Mouse (Mus musculus) common myeloid progenitor, adult 5-6 weeks (primary cell): Measurements from ENCODE around the gene Arhgef28. TPM values are rescaled to one million over a fixed set of nuclear protein-coding genes. Genes with fewer than 3 reads are reported as not detected.

Experiments
- ATAC-seq: replicated peaks from 2 replicates; pipeline ENCODE4 v1.8.0; 2016; ENCODE audit warnings: low read depth, mild to moderate bottlenecking, moderate TSS enrichment, inconsistent platforms; ENCODE audit not compliant: poor library complexity, severe bottlenecking
- total RNA-seq: library from RNA; stranded (forward); fragments of 200-1000, 187-1606 nt; gene quantifications from 2 replicates; pipeline ENCODE4 v1.2.3, GENCODE M21; 2017

Gene Arhgef28
- total RNA-seq, 1 experiment from 2014 or later, result 5.3 TPM

DNA sequence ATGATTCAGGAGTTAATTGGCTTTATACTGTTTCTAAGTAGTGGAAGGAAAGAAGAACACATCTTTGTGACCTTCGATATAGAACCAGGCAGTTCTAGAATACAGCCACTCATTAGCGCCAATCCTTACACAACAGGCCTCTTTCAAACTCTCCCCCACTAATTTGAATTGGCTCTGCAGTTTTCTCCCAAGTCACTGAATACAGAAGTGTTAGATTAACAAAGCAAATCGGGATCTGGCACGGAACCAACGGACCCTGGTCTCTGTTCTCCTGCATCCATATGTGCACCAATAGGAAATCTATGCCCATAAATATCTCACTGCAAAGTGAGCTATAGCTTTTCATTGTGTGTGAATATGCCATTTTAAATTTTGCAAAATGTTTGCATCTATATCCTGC is 20.1 kb downstream of the Arhgef28 start:
- no peak for ATAC-seq

DNA sequence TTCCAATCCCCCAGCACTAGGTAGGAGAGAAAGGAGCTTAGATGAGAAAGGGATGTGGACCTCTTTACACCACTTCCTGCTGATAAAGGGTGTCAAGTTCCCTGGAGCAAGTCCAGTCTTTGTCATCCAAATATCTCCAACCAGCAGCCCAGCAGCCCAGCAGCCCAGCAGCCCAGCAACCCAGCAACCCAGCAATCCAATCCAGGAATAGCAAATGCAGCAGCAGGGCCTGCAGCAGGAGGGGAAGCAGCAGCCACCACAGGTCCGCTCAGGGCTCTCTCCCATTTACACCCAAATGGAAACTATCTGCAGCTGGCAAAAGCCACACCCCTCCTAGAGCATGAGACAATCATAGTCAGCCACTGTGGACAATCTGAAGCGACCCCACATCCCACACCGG is 21.6 kb downstream of the Arhgef28 start:
- peak; percentile 71 for ATAC-seq

DNA sequence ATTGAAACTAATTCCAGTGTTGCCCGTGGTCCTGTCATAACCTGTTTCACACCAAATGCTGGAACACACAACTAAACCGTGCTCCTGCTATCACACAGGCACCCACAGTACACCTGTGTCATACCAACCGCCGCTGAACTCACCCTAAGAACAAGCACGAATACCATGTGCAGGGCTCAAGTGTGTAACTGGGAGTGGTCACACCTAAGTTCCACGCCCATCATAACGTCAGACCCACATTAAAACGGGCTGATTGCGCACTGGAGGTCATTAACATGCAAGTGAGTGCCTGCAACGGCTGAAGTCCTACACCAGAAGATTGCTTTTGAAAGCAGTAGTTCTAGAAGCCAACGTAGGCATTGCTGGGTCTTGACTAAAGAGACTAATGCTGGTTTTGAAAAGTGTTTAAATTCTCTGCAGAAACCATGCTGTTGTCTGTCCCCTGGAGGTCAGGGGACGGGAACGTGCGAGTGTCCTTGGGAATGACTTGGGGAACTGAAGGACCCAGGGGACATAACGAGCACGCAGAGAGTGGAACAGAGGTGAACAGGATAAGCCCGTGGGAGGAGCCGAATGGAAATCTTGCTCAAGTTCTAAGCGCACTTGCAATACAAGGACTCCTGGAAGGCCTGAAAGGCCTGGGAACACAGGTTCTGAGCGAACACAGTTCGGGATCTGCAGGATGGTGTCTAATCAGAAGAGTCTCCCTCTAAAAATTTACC is 22.9 kb downstream of the Arhgef28 start:
- ATAC-seq, result no peak

DNA sequence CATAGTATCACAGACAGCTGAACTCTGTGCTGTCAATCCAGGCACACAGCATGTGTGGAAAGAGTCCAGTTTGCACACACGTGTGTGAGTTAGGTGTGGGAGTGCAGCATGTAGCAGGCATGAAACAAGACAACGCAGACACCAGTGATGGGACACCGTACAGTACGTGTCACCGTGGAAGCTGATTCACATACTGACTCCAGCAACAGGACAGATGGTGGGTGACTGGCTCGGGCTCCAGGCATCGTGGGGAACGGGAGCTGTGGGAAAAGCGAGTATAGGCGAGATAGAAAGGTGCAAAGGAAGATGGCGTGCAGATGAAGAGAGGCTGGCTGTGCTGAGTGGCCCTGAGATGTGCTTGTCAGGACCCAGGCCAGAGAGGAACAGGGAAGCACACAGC is 23.9 kb downstream of the Arhgef28 start:
- no peak for ATAC-seq

DNA sequence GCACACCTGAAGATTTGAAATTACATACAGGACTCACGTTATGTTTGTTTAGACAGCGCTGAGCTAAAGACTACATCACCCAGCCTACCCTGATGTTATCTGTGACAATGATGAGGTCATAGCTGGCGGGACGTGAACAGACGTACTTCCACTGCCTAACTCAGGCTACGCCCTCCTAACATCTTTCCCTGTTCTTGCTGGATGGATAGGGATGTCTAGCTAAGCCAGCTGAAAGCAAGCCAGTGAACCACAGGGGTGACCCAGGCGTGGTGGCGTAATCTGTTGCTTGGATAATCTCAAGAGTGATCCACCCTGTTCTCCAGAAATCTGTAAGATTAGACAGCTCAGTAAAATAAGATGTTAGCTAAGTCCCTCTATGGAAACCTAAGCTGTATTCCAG is 25.6 kb downstream of the Arhgef28 start:
- no peak for ATAC-seq

DNA sequence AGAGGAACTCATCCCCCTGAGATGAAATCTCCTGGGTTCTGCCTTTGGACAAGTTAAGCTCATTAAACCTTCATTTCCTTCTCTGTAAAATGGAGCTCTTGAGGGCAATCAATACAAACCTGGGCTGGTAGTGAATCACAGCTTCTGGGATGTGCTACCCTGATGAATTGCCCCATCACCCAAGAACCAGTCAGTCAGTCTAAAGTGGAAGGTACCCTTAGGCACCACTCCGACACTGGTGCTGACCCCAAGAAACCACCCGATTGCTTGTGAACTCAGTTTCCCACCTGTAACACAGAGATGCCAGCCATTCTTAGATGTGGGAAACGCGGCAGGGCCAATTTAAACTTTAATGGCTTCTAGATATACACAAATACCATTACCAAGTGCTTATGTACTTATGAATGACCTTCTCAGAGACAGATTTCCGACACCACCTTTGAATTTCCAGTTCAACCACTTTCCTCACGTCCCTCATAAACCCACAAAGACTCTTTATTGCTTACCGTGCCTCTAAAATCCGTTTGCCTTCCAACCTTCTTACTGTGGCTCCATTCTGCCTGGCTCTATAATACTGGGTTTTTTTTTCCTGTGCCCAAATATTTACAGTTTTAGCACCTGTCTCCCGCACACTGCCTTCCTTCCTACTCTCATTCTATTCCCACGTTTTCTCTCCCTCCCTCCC is 30.8 kb downstream of the Arhgef28 start:
- ATAC-seq, result no peak

DNA sequence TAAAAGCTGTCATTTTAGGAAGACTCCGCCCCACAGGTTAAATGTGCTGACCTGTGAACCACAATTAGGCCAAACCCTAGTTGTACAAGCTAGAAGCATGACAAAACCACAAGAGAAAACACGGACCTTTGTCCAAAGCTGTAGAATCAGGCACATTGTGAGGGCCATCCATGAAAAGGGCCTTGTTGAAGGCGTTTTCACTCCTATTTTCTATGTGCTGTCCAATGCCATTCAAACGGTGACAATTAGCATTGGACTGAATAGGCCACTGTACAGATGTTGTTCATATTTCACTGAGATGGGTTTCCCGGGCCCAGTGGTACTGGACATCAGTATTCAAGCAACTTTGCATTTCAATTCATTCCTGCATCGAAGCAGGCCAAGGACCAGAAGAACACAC is 33.2 kb downstream of the Arhgef28 start:
- no peak for ATAC-seq

DNA sequence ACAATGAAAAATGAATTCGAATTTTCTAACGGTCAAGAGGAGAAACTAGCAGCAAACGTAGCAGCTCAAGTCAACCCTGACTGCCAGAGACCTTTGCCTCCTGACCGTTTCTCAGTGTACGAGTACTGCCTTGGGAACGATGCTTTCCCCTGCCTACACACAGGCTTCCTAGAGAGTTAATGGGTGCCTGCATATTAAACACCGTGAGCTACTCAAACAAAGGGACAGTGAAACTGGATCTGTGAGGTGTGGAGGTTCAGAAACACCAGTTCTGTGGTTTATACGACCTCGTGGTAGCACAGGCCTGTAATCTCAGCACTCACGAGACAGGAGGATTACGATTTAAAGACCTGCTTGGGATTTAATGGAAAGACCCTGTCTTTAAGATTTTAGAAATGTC is 33.9 kb downstream of the Arhgef28 start:
- no peak for ATAC-seq

DNA sequence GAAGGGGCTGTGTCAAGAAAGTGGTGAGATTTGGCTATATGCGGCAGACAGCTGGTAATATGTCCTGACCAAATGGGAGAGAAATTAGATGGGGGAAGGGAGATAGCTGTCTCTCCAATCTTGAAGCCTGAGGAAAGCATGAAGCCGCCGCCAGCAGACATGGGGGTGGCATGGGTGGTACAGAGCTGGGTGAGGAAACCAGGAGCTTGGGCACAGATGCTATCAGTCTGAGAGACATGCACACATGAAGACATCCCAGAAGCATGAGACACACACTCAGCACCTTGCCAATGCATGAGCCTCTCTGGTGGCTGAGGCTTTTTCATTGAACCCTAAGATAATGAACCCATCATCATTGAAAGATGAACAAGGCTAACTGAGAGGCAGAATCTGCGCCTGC is 34.5 kb downstream of the Arhgef28 start:
- no peak for ATAC-seq

DNA sequence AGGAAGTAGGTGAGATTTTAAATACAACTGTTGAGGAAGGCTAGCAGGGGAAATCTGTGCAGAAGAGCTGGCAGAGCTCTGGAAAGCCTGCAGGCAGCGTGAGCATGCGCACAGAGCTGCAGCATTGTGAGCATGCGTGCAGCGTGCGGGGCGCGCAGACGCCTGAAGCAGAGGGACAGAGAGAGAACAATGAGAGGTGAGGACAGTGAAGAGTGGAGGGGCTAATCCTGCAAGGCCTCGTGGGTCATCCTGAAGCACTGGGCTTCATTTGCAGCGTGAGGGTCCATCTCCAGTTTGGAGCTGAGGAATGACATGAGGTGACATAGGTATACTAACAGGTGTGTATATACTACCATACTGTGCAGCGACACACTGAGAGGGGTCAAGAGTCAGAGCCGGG is 35.0 kb downstream of the Arhgef28 start:
- no peak for ATAC-seq

DNA sequence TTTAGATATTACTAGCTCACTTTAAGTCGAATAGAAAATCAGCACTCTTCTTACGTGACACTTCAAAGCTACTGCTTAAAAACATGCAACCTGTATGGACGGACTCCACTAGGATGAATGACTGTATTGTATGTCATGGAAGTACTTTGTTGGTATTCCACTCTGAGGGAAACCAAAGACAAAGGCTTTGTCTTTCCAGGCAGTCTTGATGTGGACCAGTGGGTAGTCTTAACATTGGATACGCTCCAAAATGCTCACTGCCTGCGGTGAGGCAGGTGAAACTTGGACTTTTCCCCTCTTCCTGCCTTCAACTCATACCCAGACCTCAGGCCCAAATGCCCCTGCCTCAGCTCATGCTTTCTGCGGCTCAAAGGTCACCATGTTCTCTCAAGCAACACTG is 41.4 kb downstream of the Arhgef28 start:
- no peak for ATAC-seq

DNA sequence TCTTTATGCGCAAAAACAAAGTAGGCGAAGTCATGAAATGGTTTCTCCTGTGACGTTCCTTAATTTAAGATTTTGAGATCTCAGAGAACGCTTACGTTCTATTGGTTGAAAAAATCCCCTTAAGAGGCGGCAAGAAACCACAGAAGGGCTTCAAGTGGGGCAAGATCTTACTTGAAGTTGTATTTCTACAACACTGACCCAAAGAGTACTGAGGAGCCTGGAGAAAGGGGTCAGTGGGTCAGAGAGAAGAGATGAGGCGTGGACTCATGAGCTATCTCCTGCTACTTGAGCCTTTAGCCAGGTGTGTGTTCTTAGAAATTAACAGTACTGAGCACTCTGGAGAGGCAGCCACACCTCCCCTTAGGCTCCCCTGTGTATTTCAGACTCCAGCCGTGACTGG is 44.7 kb downstream of the Arhgef28 start:
- ATAC-seq, result no peak

DNA sequence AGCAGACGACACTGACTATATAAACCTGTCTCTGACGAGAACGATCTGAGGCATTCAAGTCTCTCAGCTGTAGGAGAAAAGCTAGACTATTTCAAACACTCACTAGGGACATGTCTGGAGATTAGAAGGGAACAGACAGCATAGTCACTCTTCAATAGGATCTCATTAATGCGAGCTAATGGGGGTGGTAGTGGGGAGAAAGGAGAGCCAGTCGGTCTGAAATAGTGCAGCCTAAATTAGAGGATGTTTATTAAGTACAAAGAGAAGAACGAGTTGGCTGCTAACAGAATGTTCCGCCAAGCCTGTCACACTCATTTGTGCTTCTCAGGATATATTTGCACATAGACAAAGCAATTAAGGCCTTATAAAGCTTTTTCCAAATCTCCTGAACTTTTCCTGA is 49.6 kb downstream of the Arhgef28 start:
- no peak for ATAC-seq

DNA sequence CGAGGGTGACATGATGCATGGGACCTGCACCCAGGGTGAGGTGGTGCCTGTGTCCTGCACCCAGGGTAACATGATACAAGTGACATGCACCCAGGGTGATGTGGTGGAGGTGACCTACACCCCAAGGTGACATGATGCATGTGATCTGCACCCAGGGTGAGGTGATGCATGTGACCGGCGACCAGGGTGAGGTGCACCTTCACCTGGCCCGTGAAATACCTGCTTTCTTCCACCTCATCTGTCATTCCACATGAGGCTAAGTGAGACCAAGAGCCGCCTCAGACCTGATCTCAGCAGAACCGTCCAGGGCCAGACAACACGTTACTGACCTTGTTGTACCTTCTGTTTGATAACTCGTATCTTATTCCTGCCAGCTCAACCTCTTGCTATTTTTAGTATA is 53.5 kb downstream of the Arhgef28 start:
- no peak for ATAC-seq

DNA sequence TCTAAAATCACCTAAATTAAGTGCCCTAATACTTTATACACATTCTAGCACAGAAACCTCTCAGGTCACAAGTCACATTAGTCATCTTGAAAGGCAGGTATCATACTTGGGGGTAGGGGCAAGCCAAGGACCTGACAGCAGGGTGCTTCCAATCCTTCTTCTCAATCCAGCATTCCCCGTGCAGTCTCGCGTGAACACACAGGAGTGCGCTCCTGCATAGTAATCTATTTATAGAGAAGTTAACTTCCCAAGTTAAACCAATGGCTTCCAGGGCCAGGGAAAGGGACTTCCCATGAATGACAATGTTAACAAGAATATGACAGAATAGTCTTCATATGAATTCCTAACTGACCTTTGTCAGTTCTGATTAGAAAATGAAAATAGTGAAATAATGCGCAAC is 58.7 kb downstream of the Arhgef28 start:
- ATAC-seq, result no peak

DNA sequence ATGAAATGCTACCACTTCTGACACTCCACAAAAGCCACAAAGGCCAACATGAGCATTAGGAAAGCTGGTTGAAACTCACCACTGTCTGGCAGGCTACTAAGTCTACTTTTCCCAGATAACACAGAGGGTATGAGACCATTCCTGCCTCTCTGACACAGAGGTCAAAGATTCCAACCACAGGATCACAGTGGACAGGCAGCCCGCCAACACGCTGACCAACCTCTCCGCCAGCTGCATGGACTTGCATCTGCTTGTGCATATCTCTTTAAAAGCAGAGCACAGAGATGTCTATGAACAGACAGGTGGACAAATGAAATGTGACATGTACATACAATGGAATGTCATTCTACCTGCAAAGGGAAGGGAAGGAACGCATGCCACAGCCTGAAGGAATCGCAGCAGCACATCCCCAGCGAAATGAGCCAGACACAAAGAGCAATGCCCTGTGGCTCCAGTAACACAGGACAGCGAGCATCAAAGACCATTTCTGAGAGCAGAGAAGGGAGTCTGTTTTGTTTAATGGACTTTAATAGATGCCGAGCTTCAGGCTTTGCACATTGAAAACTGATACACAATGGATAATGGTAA is 59.6 kb downstream of the Arhgef28 start:
- no peak for ATAC-seq

DNA sequence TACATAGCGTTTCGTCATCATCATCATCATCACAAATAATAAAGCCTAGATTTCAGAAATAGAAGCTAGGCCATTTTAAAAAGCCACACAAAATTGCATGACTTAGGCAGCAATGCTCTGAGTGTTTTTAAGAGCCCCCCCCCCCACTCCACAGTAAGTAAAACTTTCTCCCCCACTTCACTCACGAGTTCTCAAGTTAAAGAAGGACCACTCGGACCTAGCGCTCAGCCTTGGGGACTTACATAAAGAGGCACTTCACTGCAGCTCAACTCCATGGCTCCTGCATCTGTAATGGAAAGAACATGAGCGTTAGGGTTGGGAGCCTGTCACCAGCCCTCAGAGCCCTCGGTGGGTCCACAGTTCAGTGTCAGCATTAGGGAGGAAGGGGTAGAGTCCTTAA is 60.9 kb downstream of the Arhgef28 start:
- ATAC-seq, result no peak

DNA sequence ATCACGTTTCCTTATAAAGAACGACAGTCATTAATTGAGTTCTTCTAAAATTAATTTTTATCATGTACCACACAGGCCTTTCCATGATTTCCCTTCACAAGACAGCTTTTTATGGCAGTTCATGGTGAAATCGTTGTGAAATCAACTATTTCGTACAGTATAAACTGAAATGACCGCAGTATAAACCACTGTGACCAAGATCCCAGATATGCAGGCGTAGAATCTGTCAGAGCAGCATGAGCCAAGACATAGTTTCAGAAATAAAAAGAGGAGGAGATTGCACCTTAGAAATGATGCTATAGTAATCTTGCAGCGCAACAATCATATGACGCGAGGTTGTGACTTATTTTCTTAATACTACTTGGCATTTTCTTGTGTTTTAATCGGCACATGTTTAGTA is 63.2 kb downstream of the Arhgef28 start:
- ATAC-seq, result peak; percentile 36; the same call in 1 of the 2 replicates

DNA sequence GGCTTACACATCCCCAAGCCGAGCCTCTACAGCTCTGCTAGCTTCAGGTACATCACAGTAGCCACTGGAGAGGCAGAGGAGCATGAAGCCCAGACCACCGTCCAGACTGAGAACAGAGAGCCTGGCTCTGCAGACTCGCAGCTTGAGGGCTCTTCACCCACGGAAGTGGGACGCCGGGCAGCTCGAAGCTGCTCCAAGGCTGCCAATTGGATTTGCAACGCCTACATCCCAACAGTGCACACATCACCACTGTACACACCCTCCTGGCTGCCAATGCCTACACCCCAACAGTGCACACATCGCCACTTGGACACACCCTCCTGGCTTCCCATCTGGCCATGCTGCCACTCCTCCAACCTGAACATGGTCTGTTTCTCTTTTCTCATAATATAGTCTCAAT is 65.6 kb downstream of the Arhgef28 start:
- no peak for ATAC-seq

DNA sequence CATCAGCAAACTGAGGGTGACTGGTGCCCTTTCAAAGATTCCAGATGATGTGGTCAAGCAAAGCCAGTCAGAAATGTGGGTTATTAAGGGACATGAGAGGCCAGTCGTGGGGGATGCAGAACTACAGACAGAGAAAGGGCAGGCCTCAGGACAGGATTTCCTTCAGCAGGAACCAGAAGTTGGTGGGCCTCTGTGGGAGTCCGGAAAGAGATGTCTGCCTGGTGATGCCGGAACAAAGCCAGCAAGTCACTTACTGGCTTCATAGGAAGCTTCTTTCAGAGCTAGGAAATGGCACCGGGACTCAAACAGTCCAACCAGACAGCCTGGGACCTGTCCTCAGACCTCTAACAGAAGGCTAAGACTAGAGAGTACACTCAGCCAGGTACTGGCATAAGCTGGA is 67.5 kb downstream of the Arhgef28 start:
- ATAC-seq, result no peak

DNA sequence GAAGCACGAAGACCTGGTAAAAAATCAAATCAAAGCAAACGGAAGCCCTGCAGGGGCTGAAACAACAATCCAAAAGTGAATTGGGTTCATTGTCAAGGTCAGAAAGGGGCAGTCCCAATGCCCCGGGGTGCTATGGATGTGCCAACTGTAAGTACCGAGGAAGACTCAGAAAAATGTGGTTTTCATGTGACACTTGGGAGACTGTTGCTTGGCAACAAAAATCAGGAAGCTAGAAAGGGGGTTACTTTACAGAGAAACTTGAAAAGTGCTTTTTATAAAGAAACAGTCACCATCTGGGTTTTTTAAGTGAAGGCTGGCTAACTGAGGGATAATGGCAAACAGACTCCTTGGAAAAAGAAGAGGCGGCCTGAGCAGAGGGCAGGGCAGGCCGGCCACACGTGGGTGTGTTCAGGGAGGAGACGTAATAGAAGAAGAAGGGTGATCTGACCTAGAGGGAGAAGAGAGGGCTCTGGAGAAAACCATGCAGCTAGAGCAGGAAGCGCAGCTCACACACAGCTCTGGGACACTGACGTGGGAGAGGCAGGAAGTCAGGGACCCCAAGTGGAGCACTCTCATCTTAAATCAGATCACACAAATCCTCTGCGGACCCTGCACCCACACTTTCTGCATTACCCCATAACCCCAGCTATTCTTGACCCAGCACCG is 70.2 kb downstream of the Arhgef28 start:
- peak; percentile 81 for ATAC-seq
